Mouse (Mus musculus): ENCODE measurements around the gene Sox11.

Gene Sox11

GRCm38 (mm10) chr12:27341871-27342690 is at the start of gene Sox11:
Gene Sox11, minus strand, starts transcription at chr12:27342574.
- DNase-seq: no peak

- DNase-seq: no peak
These were observed 49.4 kb upstream of the Sox11 start for GRCm38 (mm10) chr12:27391652-27392305.

- no peak for DNase-seq
These were observed 48.1 kb upstream of the Sox11 start for GRCm38 (mm10) chr12:27390439-27390838.

- no peak for DNase-seq
These were observed 47.1 kb upstream of the Sox11 start for GRCm38 (mm10) chr12:27389429-27389828.

- DNase-seq: no peak
These were observed 30.1 kb upstream of the Sox11 start for GRCm38 (mm10) chr12:27372505-27372904.

- no peak for DNase-seq
These were observed 28.4 kb upstream of the Sox11 start for GRCm38 (mm10) chr12:27370756-27371155.

GRCm38 (mm10) chr12:27367476-27367875 is 25.1 kb upstream of the Sox11 start:
- DNase-seq: no peak

- DNase-seq: no peak
These were observed 21.7 kb upstream of the Sox11 start for GRCm38 (mm10) chr12:27363840-27364640.

GRCm38 (mm10) chr12:27357076-27357637 is 14.8 kb upstream of the Sox11 start:
- DNase-seq: no peak

GRCm38 (mm10) chr12:27356571-27356970 is 14.2 kb upstream of the Sox11 start:
- DNase-seq: no peak

- no peak for DNase-seq
These were observed 1.4 kb upstream of the Sox11 start for GRCm38 (mm10) chr12:27343606-27344410.

GRCm38 (mm10) chr12:27342691-27343605 is 574 bp upstream of the Sox11 start:
- DNase-seq: no peak

GRCm38 (mm10) chr12:27341130-27341870 is 1.1 kb downstream of the Sox11 start:
- DNase-seq: no peak

- DNase-seq: no peak
These were observed 1.8 kb downstream of the Sox11 start for GRCm38 (mm10) chr12:27340451-27341035.

GRCm38 (mm10) chr12:27339171-27339751 is 3.1 kb downstream of the Sox11 start:
- DNase-seq: no peak

- DNase-seq: no peak
These were observed 3.6 kb downstream of the Sox11 start for GRCm38 (mm10) chr12:27338721-27339170.

GRCm38 (mm10) chr12:27338116-27338515 is 4.3 kb downstream of the Sox11 start:
- no peak for DNase-seq

GRCm38 (mm10) chr12:27337482-27337881 is 4.9 kb downstream of the Sox11 start:
- DNase-seq: no peak

GRCm38 (mm10) chr12:27336801-27337200 is 5.6 kb downstream of the Sox11 start:
- no peak for DNase-seq
